Comparison of ENCODE assay signal across 14 mouse cellular contexts in the genomic region with DNA sequence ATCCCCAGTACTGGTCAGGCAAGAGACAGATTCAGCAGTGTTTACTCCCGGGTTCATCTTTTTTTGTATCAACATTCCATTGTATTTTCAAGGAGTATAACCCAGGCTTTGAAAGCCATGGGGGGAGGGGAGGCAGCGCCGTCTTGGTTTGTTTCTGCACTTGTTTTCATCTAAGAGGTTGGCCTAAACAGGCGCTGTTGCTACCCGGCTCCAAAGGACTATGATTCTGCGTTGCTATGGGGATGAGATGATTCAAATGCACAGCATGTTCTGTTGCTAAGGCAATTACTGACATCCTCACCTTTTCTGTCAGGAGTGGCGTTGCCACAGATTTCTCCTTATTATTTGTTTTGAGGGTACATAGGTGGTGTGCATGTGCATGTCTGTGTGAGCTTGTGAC. TPM values are rescaled to one million over a fixed set of nuclear protein-coding genes. Genes with fewer than 3 reads are reported as not detected.
DNase-seq lines count a peak whose midpoint lies in the region; ATAC-seq lines count a peak whose summit lies in the region.
"Had no signal": no experiment of that assay in that cellular context is flagged by ENCODE, and none has a peak within 500 bp of the region (broad histone marks: within the 10 kb centered on the region; RNA-seq: fewer than 3 reads in every experiment).

No protein-coding gene starts in this region.

- H3K4me3 ChIP-seq in forebrain, embryonic 14.5 days (ENCODE audit: low read depth, low read length): no peak overlapping the region
- H3K4me3 ChIP-seq in midbrain, embryonic 13.5 days (replicated peaks): no peak overlapping the region
- no peak overlapping the region for H3K4me3 ChIP-seq in liver, embryonic 12.5 days
- H3K4me3 ChIP-seq: myocyte; stomach, embryonic 15.5 days had no signal

- peak overlapping the region; percentile 82 for H3K27ac ChIP-seq in forebrain, embryonic 14.5 days (ENCODE audit: low read depth, low read length)
- peak overlapping the region; percentile 86 for H3K27ac ChIP-seq in midbrain, embryonic 13.5 days
- H3K27ac ChIP-seq in liver, embryonic 12.5 days: no peak overlapping the region
- H3K27ac ChIP-seq: stomach, embryonic 15.5 days had no signal

- no peaks in the 10 kb centered on the region for H3K4me1 ChIP-seq in forebrain, embryonic 14.5 days (ENCODE audit: control insufficient read depth, insufficient read depth, low read length)
- peaks cover 15% of the 10 kb centered on the region for H3K4me1 ChIP-seq in midbrain, embryonic 13.5 days (replicated peaks)
- H3K4me1 ChIP-seq in liver, embryonic 12.5 days: no peaks in the 10 kb centered on the region
- H3K4me1 ChIP-seq: stomach, embryonic 15.5 days had no signal

- H3K36me3 ChIP-seq in forebrain, embryonic 14.5 days (ENCODE audit: control insufficient read depth, insufficient read depth, low read length): no peaks in the 10 kb centered on the region
- no peaks in the 10 kb centered on the region for H3K36me3 ChIP-seq in midbrain, embryonic 13.5 days
- H3K36me3 ChIP-seq in liver, embryonic 12.5 days: no peaks in the 10 kb centered on the region
- H3K36me3 ChIP-seq: stomach, embryonic 15.5 days had no signal

- no peak overlapping the region for H3K9ac ChIP-seq in forebrain, embryonic 14.5 days (ENCODE audit: low read length)
- H3K9ac ChIP-seq in midbrain, embryonic 13.5 days (replicated peaks): no peak overlapping the region
- H3K9ac ChIP-seq in liver, embryonic 12.5 days: no peak overlapping the region
- H3K9ac ChIP-seq: stomach, embryonic 15.5 days had no signal

- 24% methylated on average over 7 of the region's 7 CpGs for WGBS in forebrain, embryonic 14.5 days
- 16% methylated on average over 7 of the region's 7 CpGs for WGBS in midbrain, embryonic 13.5 days
- 64% methylated on average over 7 of the region's 7 CpGs for WGBS in liver, embryonic 12.5 days (ENCODE audit: insufficient replicate concordance)

- DNase-seq in ES-CJ7 (ENCODE audit: low read depth, low spot score): peak; percentile 40
- peak; percentile 81 for DNase-seq in forebrain, embryonic 14.5 days (ENCODE audit: low spot score)
- DNase-seq in layer of hippocampus, adult 18-20 months (ENCODE audit: low spot score in 2 of 2): peak; percentile 53 to 74
- DNase-seq in spleen, postnatal 36 days (ENCODE audit: low spot score in 2 of 2): no peak
- DNase-seq in cerebellum, postnatal 36 days: no peak
- DNase-seq: adrenal gland, adult 8-10 months had no signal

- ATAC-seq in forebrain, embryonic 14.5 days: 0 out of 2 replicates have a peak, but pooled peaks have one; percentile 52
- ATAC-seq in midbrain, embryonic 13.5 days: peak; percentile 88
- ATAC-seq in liver, embryonic 12.5 days: no peak
- ATAC-seq in monocyte, adult 5-6 weeks (replicated peaks; ENCODE audit: insufficient number of reproducible peaks, low FRiP score, low TSS enrichment, poor library complexity, severe bottlenecking): no peak

- no peaks in the 10 kb centered on the region for H3K9me3 ChIP-seq in forebrain, embryonic 14.5 days (replicated peaks; ENCODE audit: control insufficient read depth, low read length)
- H3K9me3 ChIP-seq in midbrain, embryonic 13.5 days: no peaks in the 10 kb centered on the region
- no peaks in the 10 kb centered on the region for H3K9me3 ChIP-seq in liver, embryonic 12.5 days (replicated peaks)
- H3K9me3 ChIP-seq: stomach, embryonic 15.5 days had no signal

- H3K4me2 ChIP-seq in forebrain, embryonic 14.5 days (ENCODE audit: low read length): 0 out of 2 replicates have a peak overlapping the region, but pooled peaks have one; percentile 5
- H3K4me2 ChIP-seq in midbrain, embryonic 13.5 days (replicated peaks): no peak overlapping the region; the same call in 1 of the 2 replicates
- H3K4me2 ChIP-seq in liver, embryonic 12.5 days: no peak overlapping the region
- H3K4me2 ChIP-seq: stomach, embryonic 15.5 days had no signal

- no peaks in the 10 kb centered on the region for H3K27me3 ChIP-seq in forebrain, embryonic 14.5 days (replicated peaks; ENCODE audit: control insufficient read depth, insufficient read depth, low read length)
- no peaks in the 10 kb centered on the region for H3K27me3 ChIP-seq in midbrain, embryonic 13.5 days
- peaks cover 60% of the 10 kb centered on the region for H3K27me3 ChIP-seq in liver, embryonic 12.5 days (replicated peaks)
- H3K27me3 ChIP-seq: stomach, embryonic 15.5 days had no signal

RNA-seq across cellular contexts. Expression of a gene that starts 12.8 kb away (rescaled TPM):
- 26.9 and 38.6 TPM in 2 replicates for polyA plus RNA-seq in forebrain, embryonic 14.5 days (2014; fragmentation: Nextera tagmentation; extraction: Ambion mirVana)
- 10 to 100 TPM; 48.2 to 49.3 TPM for total RNA-seq in layer of hippocampus, adult 18-20 months (2021)
- polyA plus RNA-seq in midbrain, embryonic 13.5 days (2015; fragmentation: Nextera tagmentation; extraction: Ambion mirVana): 34.9 and 36.9 TPM in 2 replicates
- 28.5 and 30.1 TPM in 2 replicates for polyA plus RNA-seq in liver, embryonic 12.5 days (2016; fragmentation: Nextera tagmentation; extraction: Ambion mirVana)
- total RNA-seq in monocyte, adult 5-6 weeks (2017): 100 to 120 TPM (median 101 TPM) in 3 replicates

RNA-seq across cellular contexts. Expression of a gene that starts 21.8 kb away (rescaled TPM):
- not detected in 2 replicates for polyA plus RNA-seq in forebrain, embryonic 14.5 days (2014; fragmentation: Nextera tagmentation; extraction: Ambion mirVana)
- total RNA-seq in layer of hippocampus, adult 18-20 months (2021): under 1 TPM in 1 of 2 experiments, not detected in 1; 0.12 TPM
- 0.06 and 0.07 TPM in 2 replicates for polyA plus RNA-seq in midbrain, embryonic 13.5 days (2015; fragmentation: Nextera tagmentation; extraction: Ambion mirVana)
- polyA plus RNA-seq in liver, embryonic 12.5 days (2016; fragmentation: Nextera tagmentation; extraction: Ambion mirVana): not detected in 2 replicates
- total RNA-seq in monocyte, adult 5-6 weeks (2017): not detected in 3 replicates
- total RNA-seq: liver, adult 2 months had no signal
- polyA plus RNA-seq: liver, adult 2 months; myocyte; stomach, embryonic 15.5 days had no signal

RNA-seq across cellular contexts. Expression of a gene that starts 55.0 kb away (rescaled TPM):
- 8.4 and 9.2 TPM in 2 replicates for polyA plus RNA-seq in forebrain, embryonic 14.5 days (2014; fragmentation: Nextera tagmentation; extraction: Ambion mirVana)
- 10 to 100 TPM; 14.3 to 15.1 TPM for total RNA-seq in layer of hippocampus, adult 18-20 months (2021)
- 15.9 and 16.2 TPM in 2 replicates for polyA plus RNA-seq in midbrain, embryonic 13.5 days (2015; fragmentation: Nextera tagmentation; extraction: Ambion mirVana)
- 3.5 and 3.7 TPM in 2 replicates for polyA plus RNA-seq in liver, embryonic 12.5 days (2016; fragmentation: Nextera tagmentation; extraction: Ambion mirVana)
- total RNA-seq in monocyte, adult 5-6 weeks (2017): 6.0 to 19.7 TPM (median 18.1 TPM) in 3 replicates

RNA-seq across cellular contexts. Expression of a gene that starts 55.2 kb away (rescaled TPM):
- polyA plus RNA-seq in forebrain, embryonic 14.5 days (2014; fragmentation: Nextera tagmentation; extraction: Ambion mirVana): not detected in 2 replicates
- not detected for total RNA-seq in layer of hippocampus, adult 18-20 months (2021)
- 0.09 TPM in 1 of 2 replicates, not detected in the other for polyA plus RNA-seq in midbrain, embryonic 13.5 days (2015; fragmentation: Nextera tagmentation; extraction: Ambion mirVana)
- polyA plus RNA-seq in liver, embryonic 12.5 days (2016; fragmentation: Nextera tagmentation; extraction: Ambion mirVana): not detected in 2 replicates
- total RNA-seq in monocyte, adult 5-6 weeks (2017): 0.29 to 0.95 TPM in 2 of 3 replicates, not detected in the other
- total RNA-seq: adrenal gland, adult 8-10 months; common myeloid progenitor, adult 5-6 weeks; gastrocnemius, adult 8-10 months; liver, adult 2 months had no signal
- polyA plus RNA-seq: liver, adult 2 months; myocyte; stomach, embryonic 15.5 days had no signal

Comparison
In these comparisons a context has a peak if more than half of its experiments do, and no peak if none do; other contexts are left out.
1. DNase-seq: peak in ES-CJ7 (single experiment), forebrain, embryonic 14.5 days (single experiment) and layer of hippocampus, adult 18-20 months (2 of 2); none in spleen, postnatal 36 days (0 of 2) and cerebellum, postnatal 36 days (0 of 2).
2. ATAC-seq: peak in forebrain, embryonic 14.5 days (single experiment) and midbrain, embryonic 13.5 days (single experiment); none in liver, embryonic 12.5 days (single experiment) and monocyte, adult 5-6 weeks (single experiment).